Mouse (Mus musculus) forebrain, embryonic 16.5 days (tissue): ENCODE results near the gene Ipo9. TPM values are rescaled to one million over a fixed set of nuclear protein-coding genes. Genes with fewer than 3 reads are reported as not detected.
A peak's percentile ranks its signal among the peaks of the same experiment; 100 is the strongest.

Experiments used
- ATAC-seq: fragments of 200-750 bp; cut with Nextera tagmentation; 2 replicates; pipeline ENCODE4 v1.8.0; 2017; ENCODE audit warnings: mild to moderate bottlenecking, moderate library complexity
- H3K27ac ChIP-seq: fragments of 300-500 bp; sonication (generic); 2 replicates; pipeline ENCODE4 v1.5.1; 2014; ENCODE audit warnings: low read length, control low read depth
- H3K27me3 ChIP-seq: fragments of 300-500 bp; sonication (generic); replicated peaks from 2 replicates; pipeline ENCODE4 v1.6.1; 2014; ENCODE audit warnings: low read length; ENCODE audit not compliant: control insufficient read depth, insufficient read depth
- H3K36me3 ChIP-seq: fragments of 300-500 bp; sonication (generic); 2 replicates; pipeline ENCODE4 v1.6.1; 2014; ENCODE audit not compliant: control insufficient read depth, insufficient read depth
- H3K4me1 ChIP-seq: fragments of 300-500 bp; sonication (generic); replicated peaks from 2 replicates; pipeline ENCODE4 v1.6.1; 2014; ENCODE audit warnings: low read length; ENCODE audit not compliant: control insufficient read depth, insufficient read depth
- H3K4me2 ChIP-seq: fragments of 300-500 bp; sonication (generic); 2 replicates; pipeline ENCODE4 v1.6.1; 2014; ENCODE audit warnings: mild to moderate bottlenecking, low read length, control low read depth
- H3K4me3 ChIP-seq: fragments of 300-500 bp; sonication (generic); replicated peaks from 2 replicates; pipeline ENCODE4 v1.5.1; 2014; ENCODE audit warnings: mild to moderate bottlenecking, low read length, control low read depth
- H3K9ac ChIP-seq: fragments of 300-500 bp; sonication (generic); replicated peaks from 2 replicates; pipeline ENCODE4 v1.6.1; 2014; ENCODE audit warnings: low read depth, low read length, control low read depth
- H3K9me3 ChIP-seq: fragments of 300-500 bp; sonication (generic); 2 replicates; pipeline ENCODE4 v1.6.1; 2016; ENCODE audit warnings: low read length; ENCODE audit not compliant: control insufficient read depth
- WGBS: fragments of 180-500 bp; shearing (Covaris S2); extraction: QIAGEN DNeasy Blood & Tissue Kit; methylation state at CpG from one replicate; pipeline ENCODE4 v1.1.7; 2014; 5-methylcytosine and 5-hydroxymethylcytosine counted together
- polyA plus RNA-seq: library from polyadenylated mRNA; unstranded; fragments of >200 nt; fragmentation: Nextera tagmentation; extraction: Ambion mirVana; gene quantifications from 2 replicates; pipeline ENCODE4 v1.2.1, GENCODE M21; 2015

Gene Ipo9
- polyA plus RNA-seq, 1 experiment from 2014 or later, result 153 TPM

DNA sequence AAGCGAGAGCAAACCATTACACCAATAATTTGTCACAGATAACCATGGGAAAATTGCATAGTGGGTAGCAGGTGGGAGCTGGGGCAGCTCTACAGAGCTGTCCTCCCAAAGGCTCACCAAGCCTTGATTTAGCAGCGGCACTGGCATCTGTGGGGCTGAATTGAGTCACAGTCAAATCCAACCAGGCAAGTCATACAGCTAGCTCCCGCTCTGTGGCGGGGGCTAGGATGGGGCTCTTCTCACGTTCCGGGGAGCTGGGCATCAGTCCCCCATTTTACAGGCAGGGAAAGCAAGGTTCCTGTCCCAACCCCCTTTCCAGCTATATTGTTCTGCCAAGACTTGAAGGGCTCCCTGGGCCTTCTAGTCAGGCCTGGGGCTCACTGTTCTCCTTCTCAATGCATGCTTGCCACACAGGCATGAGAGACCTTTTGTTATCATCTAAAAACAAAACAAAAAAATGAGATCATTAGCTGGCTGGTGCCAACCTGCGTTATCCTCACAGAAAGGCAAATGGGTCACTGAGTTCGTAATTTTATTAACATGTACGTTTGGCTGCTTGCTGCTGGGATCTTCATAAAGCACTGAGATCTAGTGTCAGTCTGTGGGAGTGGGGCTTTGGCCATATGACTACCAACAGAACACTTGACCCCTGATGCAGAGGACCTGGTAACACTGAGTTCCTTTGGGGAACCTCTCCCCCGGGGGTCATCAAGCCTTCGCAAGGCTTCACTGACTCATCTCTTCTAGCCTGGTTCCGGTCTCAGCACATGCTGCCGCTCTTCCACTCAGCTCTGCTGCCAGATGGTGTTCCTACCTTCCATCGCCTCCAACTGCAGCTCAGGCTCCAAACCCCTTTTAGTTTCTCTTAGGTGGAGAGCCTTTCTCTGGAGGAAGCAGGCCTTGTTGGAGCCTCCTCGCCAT, 50.0 kb downstream of the Ipo9 start:
- H3K36me3 ChIP-seq, result peaks cover 23% of the 10 kb centered on the region
- no peak overlapping the region for H3K9ac ChIP-seq
- ATAC-seq, result peak; percentile 19; the same call in 1 of the 2 replicates
- WGBS, result 63% methylated on average over 15 of the region's 15 CpGs
- H3K27me3 ChIP-seq, result no peaks in the 10 kb centered on the region
- no peak overlapping the region for H3K4me3 ChIP-seq
- peak overlapping the region; percentile 36; the same call in 1 of the 2 replicates for H3K27ac ChIP-seq
- H3K9me3 ChIP-seq, result no peaks in the 10 kb centered on the region
- peaks cover 7% of the 10 kb centered on the region for H3K4me1 ChIP-seq
- no peak overlapping the region for H3K4me2 ChIP-seq

- H3K27me3 ChIP-seq, result no peaks in the 10 kb centered on the region
- H3K4me1 ChIP-seq, result peaks cover 15% of the 10 kb centered on the region
- H3K9me3 ChIP-seq, result no peaks in the 10 kb centered on the region
- H3K36me3 ChIP-seq, result peaks cover 15% of the 10 kb centered on the region
- H3K27ac ChIP-seq, result no peak overlapping the region
- no peak for ATAC-seq
- H3K4me3 ChIP-seq, result no peak overlapping the region
- WGBS, result 81% methylated on average over 2 of the region's 2 CpGs
- no peak overlapping the region for H3K4me2 ChIP-seq
- H3K9ac ChIP-seq, result no peak overlapping the region
Measured at GRCm38 (mm10) chr1:135379048-135379447, 51.3 kb downstream of the Ipo9 start.

DNA sequence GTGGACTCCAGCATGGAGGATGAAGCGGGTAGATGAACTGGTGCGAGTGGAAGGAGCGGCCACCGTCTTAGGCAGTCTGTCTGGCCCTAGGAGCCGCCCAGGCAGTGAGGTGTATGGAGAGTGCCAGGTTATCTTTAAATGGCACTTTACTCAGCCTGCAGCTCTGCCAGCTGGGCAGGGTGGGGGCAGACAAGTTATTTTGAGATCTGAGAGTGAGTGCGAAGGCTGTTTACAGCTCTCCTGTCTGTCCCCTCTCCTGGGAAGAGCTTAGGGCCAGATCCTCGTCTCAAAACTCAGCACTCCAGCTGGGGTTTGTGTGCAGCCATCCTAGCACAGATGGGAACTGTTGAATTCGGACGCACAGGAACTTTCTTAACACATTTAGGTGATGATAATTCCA, 51.7 kb downstream of the Ipo9 start:
- Histone ChIP-seq H3K27me3 (no peaks in the 10 kb centered on the region), H3K9ac (no peak overlapping the region), H3K27ac (no peak overlapping the region), H3K4me2 (no peak overlapping the region), H3K4me3 (no peak overlapping the region), H3K4me1 (peaks cover 19% of the 10 kb centered on the region), H3K36me3 (peaks cover 10% of the 10 kb centered on the region), H3K9me3 (no peaks in the 10 kb centered on the region)
- 59% methylated on average over 9 of the region's 9 CpGs for WGBS
- ATAC-seq, result no peak

- H3K4me3 ChIP-seq, result peak within 1 kb of the TSS; percentile 88
- H3K4me1 ChIP-seq, result peaks cover 35% of the 10 kb centered on the region
- no peaks in the 10 kb centered on the region for H3K9me3 ChIP-seq
- no peaks in the 10 kb centered on the region for H3K36me3 ChIP-seq
- no peaks in the 10 kb centered on the region for H3K27me3 ChIP-seq
- WGBS, result 2% methylated on average over 34 of the region's 38 CpGs
- H3K4me2 ChIP-seq, result peak within 1 kb of the TSS; percentile 72
- peak within 1 kb of the TSS; percentile 56; the same call in 1 of the 2 replicates for H3K27ac ChIP-seq
- peak within 1 kb of the TSS; percentile 96 for H3K9ac ChIP-seq
- ATAC-seq, result peak; percentile 89
Measured at GRCm38 (mm10) chr1:135374868-135375581, 55.3 kb downstream of the Ipo9 start, which contains the start of gene Shisa4. Gene Shisa4, minus strand, starts transcription at chr1:135375237.

GRCm38 (mm10) chr1:135374175-135374867, 56.0 kb downstream of the Ipo9 start:
- no peaks in the 10 kb centered on the region for H3K36me3 ChIP-seq
- H3K9me3 ChIP-seq, result no peaks in the 10 kb centered on the region
- WGBS, result 2% methylated on average over 19 of the region's 19 CpGs
- H3K27ac ChIP-seq, result peak overlapping the region; percentile 56; the same call in 1 of the 2 replicates
- H3K9ac ChIP-seq, result peak overlapping the region; percentile 96
- H3K4me1 ChIP-seq, result peaks cover 35% of the 10 kb centered on the region
- H3K4me2 ChIP-seq, result peak overlapping the region; percentile 72
- H3K27me3 ChIP-seq, result no peaks in the 10 kb centered on the region
- H3K4me3 ChIP-seq, result peak overlapping the region; percentile 88
- no peak for ATAC-seq

- H3K27me3 ChIP-seq, result no peaks in the 10 kb centered on the region
- H3K36me3 ChIP-seq, result no peaks in the 10 kb centered on the region
- peak overlapping the region; percentile 52 for H3K9ac ChIP-seq
- H3K4me3 ChIP-seq, result peak overlapping the region; percentile 37
- no peaks in the 10 kb centered on the region for H3K9me3 ChIP-seq
- H3K4me1 ChIP-seq, result peaks cover 43% of the 10 kb centered on the region
- 50% methylated on average over 4 of the region's 4 CpGs for WGBS
- H3K27ac ChIP-seq, result 0 out of 2 replicates have a peak overlapping the region, but pooled peaks have one; percentile 15
- H3K4me2 ChIP-seq, result peak overlapping the region; percentile 56
- no peak for ATAC-seq
Measured at GRCm38 (mm10) chr1:135373171-135373677, 57.1 kb downstream of the Ipo9 start.

DNA sequence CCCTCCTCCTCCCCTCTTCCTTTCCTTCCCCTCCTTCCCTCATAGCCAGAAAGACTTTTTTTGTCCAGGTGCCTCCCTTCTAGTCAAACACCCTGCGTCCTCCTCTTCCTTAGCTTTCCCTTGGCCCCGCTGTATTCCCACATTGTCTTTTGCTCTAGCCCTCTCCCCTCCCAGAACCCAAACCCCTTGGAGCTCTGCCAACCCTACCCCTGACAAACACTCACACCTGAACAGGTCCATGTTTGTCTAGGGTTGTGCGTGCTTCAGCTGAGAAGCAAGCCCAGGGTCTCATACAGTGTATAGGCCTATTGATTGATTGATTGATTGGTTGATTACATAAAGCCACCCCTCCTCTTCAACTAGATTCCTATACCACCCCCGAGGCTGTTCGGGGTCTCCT, 60.9 kb downstream of the Ipo9 start:
- H3K4me3 ChIP-seq, result no peak overlapping the region
- H3K36me3 ChIP-seq, result no peaks in the 10 kb centered on the region
- H3K4me1 ChIP-seq, result peaks cover 37% of the 10 kb centered on the region
- ATAC-seq, result no peak
- H3K27me3 ChIP-seq, result no peaks in the 10 kb centered on the region
- H3K9me3 ChIP-seq, result no peaks in the 10 kb centered on the region
- 80% methylated on average over 5 of the region's 5 CpGs for WGBS
- H3K9ac ChIP-seq, result no peak overlapping the region
- no peak overlapping the region; the same call in 1 of the 2 replicates for H3K4me2 ChIP-seq
- no peak overlapping the region for H3K27ac ChIP-seq

- no peak overlapping the region for H3K27ac ChIP-seq
Measured at GRCm38 (mm10) chr1:135368982-135369381, 61.3 kb downstream of the Ipo9 start.

More at GRCm38 (mm10) chr1:135368982-135369381, 61.3 kb downstream of the Ipo9 start:
- Histone ChIP-seq H3K9me3 (no peaks in the 10 kb centered on the region), H3K4me1 (peaks cover 34% of the 10 kb centered on the region), H3K27me3 (no peaks in the 10 kb centered on the region), H3K4me2 (peak overlapping the region; percentile 69), H3K4me3 (peak overlapping the region; percentile 47), H3K9ac (peak overlapping the region; percentile 52), H3K36me3 (no peaks in the 10 kb centered on the region)
- WGBS, result 10% methylated on average over 14 of the region's 14 CpGs
- 0 out of 2 replicates have a peak, but pooled peaks have one; percentile 2 for ATAC-seq
